Mouse (Mus musculus): ENCODE measurements at regions not wholly inside any gene's neighbourhood (a gene's known extent, or its start where the extent isn't known, plus 50 kb on each side); places are given as distances from the start of the nearest gene placed in this dataset.
A peak's percentile ranks its signal among the peaks of the same experiment; 100 is the strongest.

GRCm38 (mm10) chr16:8944412-8945102 lies 114.7 kb downstream of the 1810013L24Rik start:
- Histone ChIP-seq H3K4me2 (ENCODE audit: low read depth, low read length) (no peak overlapping the region), H3K9me3 (ENCODE audit: control insufficient read depth, low read length) (no peaks in the 10 kb centered on the region), H3K4me3 (ENCODE audit: low read depth, low read length) (no peak overlapping the region), H3K9ac (ENCODE audit: low read depth, low read length) (no peak overlapping the region), H3K27me3 (replicated peaks; ENCODE audit: control insufficient read depth, insufficient read depth, low read length) (no peaks in the 10 kb centered on the region), H3K4me1 (ENCODE audit: control insufficient read depth, insufficient read depth, low read length) (no peaks in the 10 kb centered on the region; the same call in 1 of the 2 replicates), H3K27ac (replicated peaks; ENCODE audit: low read depth, low read length) (no peak overlapping the region), H3K36me3 (ENCODE audit: control insufficient read depth, insufficient read depth, low read length) (no peaks in the 10 kb centered on the region)
- DNase-seq (ENCODE audit: low spot score) (no peak), ATAC-seq (ENCODE audit: low read depth) (no peak)
- WGBS: 29% methylated on average over 5 of the region's 5 CpGs

GRCm38 (mm10) chr16:8947846-8948245 lies 117.9 kb downstream of the 1810013L24Rik start:
- Histone ChIP-seq H3K4me2 (ENCODE audit: low read depth, low read length) (no peak overlapping the region), H3K4me1 (ENCODE audit: control insufficient read depth, insufficient read depth, low read length) (no peaks in the 10 kb centered on the region; the same call in 1 of the 2 replicates), H3K9me3 (ENCODE audit: control insufficient read depth, low read length) (no peaks in the 10 kb centered on the region), H3K4me3 (ENCODE audit: low read depth, low read length) (no peak overlapping the region), H3K9ac (ENCODE audit: low read depth, low read length) (no peak overlapping the region), H3K27ac (replicated peaks; ENCODE audit: low read depth, low read length) (no peak overlapping the region), H3K36me3 (ENCODE audit: control insufficient read depth, insufficient read depth, low read length) (no peaks in the 10 kb centered on the region), H3K27me3 (replicated peaks; ENCODE audit: control insufficient read depth, insufficient read depth, low read length) (no peaks in the 10 kb centered on the region)
- ATAC-seq (ENCODE audit: low read depth) (peak; percentile 79; the same call in 1 of the 2 replicates), DNase-seq (ENCODE audit: low spot score) (peak; percentile 89)
- 26% methylated on average over 5 of the region's 5 CpGs for WGBS

- no peaks in the 10 kb centered on the region; the same call in 1 of the 2 replicates for H3K4me1 ChIP-seq (ENCODE audit: control insufficient read depth, insufficient read depth, low read length)
- no peak overlapping the region for H3K4me3 ChIP-seq (ENCODE audit: low read depth, low read length)
- no peak for ATAC-seq (ENCODE audit: low read depth)
- no peaks in the 10 kb centered on the region for H3K9me3 ChIP-seq (ENCODE audit: control insufficient read depth, low read length)
- DNase-seq (ENCODE audit: low spot score): no peak
- no peak overlapping the region for H3K4me2 ChIP-seq (ENCODE audit: low read depth, low read length)
- no peaks in the 10 kb centered on the region for H3K27me3 ChIP-seq (replicated peaks; ENCODE audit: control insufficient read depth, insufficient read depth, low read length)
- H3K27ac ChIP-seq (replicated peaks; ENCODE audit: low read depth, low read length): no peak overlapping the region
- H3K9ac ChIP-seq (ENCODE audit: low read depth, low read length): no peak overlapping the region
- H3K36me3 ChIP-seq (ENCODE audit: control insufficient read depth, insufficient read depth, low read length): no peaks in the 10 kb centered on the region
- 66% methylated on average over 6 of the region's 6 CpGs for WGBS
These were observed 121.4 kb downstream of the 1810013L24Rik start for GRCm38 (mm10) chr16:8951156-8951899.

GRCm38 (mm10) chr16:8961739-8962138 lies 131.8 kb downstream of the 1810013L24Rik start:
- no peak overlapping the region for H3K4me2 ChIP-seq (ENCODE audit: low read depth, low read length)
- no peak overlapping the region for H3K4me3 ChIP-seq (ENCODE audit: low read depth, low read length)
- H3K9ac ChIP-seq (ENCODE audit: low read depth, low read length): no peak overlapping the region
- WGBS: 81% methylated on average over 10 of the region's 10 CpGs
- H3K4me1 ChIP-seq (ENCODE audit: control insufficient read depth, insufficient read depth, low read length): no peaks in the 10 kb centered on the region
- no peak for DNase-seq (ENCODE audit: low spot score)
- ATAC-seq (ENCODE audit: low read depth): no peak
- no peaks in the 10 kb centered on the region for H3K27me3 ChIP-seq (replicated peaks; ENCODE audit: control insufficient read depth, insufficient read depth, low read length)
- no peaks in the 10 kb centered on the region for H3K9me3 ChIP-seq (ENCODE audit: control insufficient read depth, low read length)
- H3K36me3 ChIP-seq (ENCODE audit: control insufficient read depth, insufficient read depth, low read length): no peaks in the 10 kb centered on the region
- H3K27ac ChIP-seq (replicated peaks; ENCODE audit: low read depth, low read length): no peak overlapping the region

- no peak for ATAC-seq (ENCODE audit: low read depth)
- no peak overlapping the region for H3K27ac ChIP-seq (replicated peaks; ENCODE audit: low read depth, low read length)
- no peak overlapping the region for H3K4me2 ChIP-seq (ENCODE audit: low read depth, low read length)
- H3K4me1 ChIP-seq (ENCODE audit: control insufficient read depth, insufficient read depth, low read length): no peaks in the 10 kb centered on the region
- H3K9me3 ChIP-seq (ENCODE audit: control insufficient read depth, low read length): no peaks in the 10 kb centered on the region
- no peaks in the 10 kb centered on the region for H3K36me3 ChIP-seq (ENCODE audit: control insufficient read depth, insufficient read depth, low read length)
- H3K9ac ChIP-seq (ENCODE audit: low read depth, low read length): no peak overlapping the region
- no peak for DNase-seq (ENCODE audit: low spot score)
- WGBS: 82% methylated on average over 7 of the region's 7 CpGs
- no peaks in the 10 kb centered on the region for H3K27me3 ChIP-seq (replicated peaks; ENCODE audit: control insufficient read depth, insufficient read depth, low read length)
- no peak overlapping the region for H3K4me3 ChIP-seq (ENCODE audit: low read depth, low read length)
These were observed 163.8 kb downstream of the 1810013L24Rik start for GRCm38 (mm10) chr16:8993521-8994250.

GRCm38 (mm10) chr16:8994521-8994920 lies 164.6 kb downstream of the 1810013L24Rik start:
- 89% methylated on average over 1 of the region's 1 CpGs for WGBS
- no peaks in the 10 kb centered on the region for H3K9me3 ChIP-seq (ENCODE audit: control insufficient read depth, low read length)
- no peak overlapping the region for H3K4me3 ChIP-seq (ENCODE audit: low read depth, low read length)
- H3K4me2 ChIP-seq (ENCODE audit: low read depth, low read length): no peak overlapping the region
- H3K36me3 ChIP-seq (ENCODE audit: control insufficient read depth, insufficient read depth, low read length): no peaks in the 10 kb centered on the region
- ATAC-seq (ENCODE audit: low read depth): no peak
- H3K27ac ChIP-seq (replicated peaks; ENCODE audit: low read depth, low read length): no peak overlapping the region
- no peaks in the 10 kb centered on the region for H3K4me1 ChIP-seq (ENCODE audit: control insufficient read depth, insufficient read depth, low read length)
- no peak for DNase-seq (ENCODE audit: low spot score)
- no peaks in the 10 kb centered on the region for H3K27me3 ChIP-seq (replicated peaks; ENCODE audit: control insufficient read depth, insufficient read depth, low read length)
- H3K9ac ChIP-seq (ENCODE audit: low read depth, low read length): no peak overlapping the region

GRCm38 (mm10) chr16:8997250-8997649 lies 167.3 kb downstream of the 1810013L24Rik start:
- no peak for ATAC-seq (ENCODE audit: low read depth)
- Histone ChIP-seq H3K4me1 (ENCODE audit: control insufficient read depth, insufficient read depth, low read length) (no peaks in the 10 kb centered on the region), H3K9me3 (ENCODE audit: control insufficient read depth, low read length) (no peaks in the 10 kb centered on the region), H3K36me3 (ENCODE audit: control insufficient read depth, insufficient read depth, low read length) (no peaks in the 10 kb centered on the region), H3K27ac (replicated peaks; ENCODE audit: low read depth, low read length) (no peak overlapping the region), H3K27me3 (replicated peaks; ENCODE audit: control insufficient read depth, insufficient read depth, low read length) (no peaks in the 10 kb centered on the region), H3K4me2 (ENCODE audit: low read depth, low read length) (no peak overlapping the region), H3K4me3 (ENCODE audit: low read depth, low read length) (no peak overlapping the region), H3K9ac (ENCODE audit: low read depth, low read length) (no peak overlapping the region)
- 72% methylated on average over 5 of the region's 5 CpGs for WGBS
- no peak for DNase-seq (ENCODE audit: low spot score)

- Histone ChIP-seq H3K27ac (replicated peaks; ENCODE audit: low read depth, low read length) (no peak overlapping the region), H3K9ac (ENCODE audit: low read depth, low read length) (no peak overlapping the region), H3K4me1 (ENCODE audit: control insufficient read depth, insufficient read depth, low read length) (no peaks in the 10 kb centered on the region), H3K9me3 (ENCODE audit: control insufficient read depth, low read length) (no peaks in the 10 kb centered on the region), H3K4me2 (ENCODE audit: low read depth, low read length) (no peak overlapping the region), H3K36me3 (ENCODE audit: control insufficient read depth, insufficient read depth, low read length) (no peaks in the 10 kb centered on the region), H3K4me3 (ENCODE audit: low read depth, low read length) (no peak overlapping the region), H3K27me3 (replicated peaks; ENCODE audit: control insufficient read depth, insufficient read depth, low read length) (no peaks in the 10 kb centered on the region)
- WGBS: 28% methylated on average over 6 of the region's 6 CpGs
- DNase-seq (ENCODE audit: low spot score) (peak; percentile 45), ATAC-seq (ENCODE audit: low read depth) (no peak)
These were observed 174.1 kb downstream of the 1810013L24Rik start for GRCm38 (mm10) chr16:9004012-9004411.
